Mouse (Mus musculus) CH12.LX (cell line): ENCODE measurements around the gene Tnfsf13. TPM values are rescaled to one million over a fixed set of nuclear protein-coding genes. Genes with fewer than 3 reads are reported as not detected.

Source experiments
- DNase-seq: peaks from one replicate; pipeline ENCODE4 v3.0.0-alpha.2; 2013; ENCODE audit errors: extremely low read depth
- H3K27ac ChIP-seq: 2 replicates; pipeline ENCODE4 v1.5.1; 2012; ENCODE audit warnings: low read depth, mild to moderate bottlenecking, control low read depth, moderate library complexity; ENCODE audit not compliant: insufficient read depth
- H3K27me3 ChIP-seq: replicated peaks from 2 replicates; pipeline ENCODE3; 2012; ENCODE audit warnings: inconsistent platforms
- H3K36me3 ChIP-seq, 2 experiments: replicated peaks in 1 of 2; 2 replicates each; pipeline versions ENCODE3 to v1.6.1; 2012; ENCODE audit warnings: inconsistent platforms in 1 of 2, low read length in 1 of 2, mild to moderate bottlenecking in 1 of 2, mixed read lengths in 1 of 2, moderate library complexity in 1 of 2; ENCODE audit not compliant: control insufficient read depth in 1 of 2, insufficient read depth in 1 of 2
- H3K4me1 ChIP-seq, 2 experiments: 2 replicates each; pipeline ENCODE4 v1.6.1; 2012; ENCODE audit warnings: inconsistent platforms in 1 of 2, moderate library complexity in 1 of 2; ENCODE audit not compliant: insufficient read depth in 2 of 2, control insufficient read depth in 1 of 2
- H3K4me2 ChIP-seq: 2 replicates; pipeline ENCODE4 v1.6.1; 2012; ENCODE audit warnings: low read depth, mild to moderate bottlenecking, control low read depth; ENCODE audit not compliant: poor library complexity, insufficient read depth, severe bottlenecking
- H3K4me3 ChIP-seq, 3 experiments: fragments of 150-350 bp in 1 of 3; sonication (generic) in 1 of 3; replicated peaks in 1 of 3; 2 replicates each; pipeline versions ENCODE3 to v1.5.1; 2011 to 2012; ENCODE audit warnings: low read depth in 2 of 3, low read length in 2 of 3, mild to moderate bottlenecking in 2 of 3, moderate library complexity in 2 of 3, control low read depth in 1 of 3, improper control_type of control experiment in 1 of 3, inconsistent platforms in 1 of 3, mixed read lengths in 1 of 3; ENCODE audit not compliant: poor library complexity in 1 of 3
- H3K79me2 ChIP-seq: replicated peaks from 2 replicates; pipeline ENCODE4 v1.6.1; 2012; ENCODE audit warnings: mild to moderate bottlenecking, moderate library complexity; ENCODE audit not compliant: control insufficient read depth, poor library complexity, insufficient read depth, severe bottlenecking; ENCODE audit errors: extremely low read depth
- H3K9ac ChIP-seq: 2 replicates; pipeline ENCODE4 v1.6.1; 2012; ENCODE audit warnings: low read depth, mild to moderate bottlenecking, control low read depth, moderate library complexity; ENCODE audit not compliant: insufficient read depth
- H3K9me3 ChIP-seq: replicated peaks from 2 replicates; pipeline ENCODE3; 2012; ENCODE audit warnings: low read length, inconsistent platforms, mixed read lengths
- CTCF ChIP-seq, 2 experiments: IDR thresholded peaks in 1 of 2; conservative IDR thresholded peaks in 1 of 2; 2 replicates each; pipeline ENCODE4 v1.5.1; 2011 to 2012; ENCODE audit warnings: low read depth in 2 of 2, low read length in 2 of 2, improper control_type of control experiment in 1 of 2, inconsistent platforms in 1 of 2, mild to moderate bottlenecking in 1 of 2, moderate library complexity in 1 of 2
- ELF1 ChIP-seq: IDR thresholded peaks from 2 replicates; pipeline ENCODE4 v1.6.1; 2014; ENCODE audit warnings: low read depth, mild to moderate bottlenecking, inconsistent platforms, low read length, improper control_type of control experiment
- ETS1 ChIP-seq: conservative IDR thresholded peaks from 2 replicates; pipeline ENCODE4 v1.6.1; 2012; ENCODE audit warnings: low read depth, mild to moderate bottlenecking, inconsistent platforms, low read length, improper control_type of control experiment, moderate library complexity
- GABPA ChIP-seq: IDR thresholded peaks from 2 replicates; pipeline ENCODE4 v1.6.1; 2012; ENCODE audit warnings: low read depth, low read length, improper control_type of control experiment, inconsistent platforms; ENCODE audit not compliant: insufficient replicate concordance
- KAT2A ChIP-seq: IDR thresholded peaks from 2 replicates; pipeline ENCODE4 v1.6.1; 2012; ENCODE audit warnings: low read length, improper control_type of control experiment, inconsistent platforms; ENCODE audit not compliant: insufficient replicate concordance
- MAX ChIP-seq: IDR thresholded peaks from 2 replicates; pipeline ENCODE4 v1.6.1; 2011; ENCODE audit warnings: low read length, improper control_type of control experiment
- MEF2A ChIP-seq: IDR thresholded peaks from 2 replicates; pipeline ENCODE4 v1.6.1; 2014; ENCODE audit warnings: low read depth, mild to moderate bottlenecking, inconsistent platforms, low read length, improper control_type of control experiment, borderline replicate concordance
- NELFE ChIP-seq: IDR thresholded peaks from 2 replicates; pipeline ENCODE4 v1.6.1; 2011; ENCODE audit warnings: low read depth, low read length, improper control_type of control experiment
- NRF1 ChIP-seq: IDR thresholded peaks from 2 replicates; pipeline ENCODE4 v1.6.1; 2014; ENCODE audit warnings: low read depth, mild to moderate bottlenecking, inconsistent platforms, low read length, improper control_type of control experiment, moderate library complexity
- POLR2AphosphoS2 ChIP-seq: IDR thresholded peaks from 2 replicates; pipeline ENCODE4 v1.6.1; 2011; ENCODE audit warnings: low read depth, low read length, improper control_type of control experiment
- TBP ChIP-seq: conservative IDR thresholded peaks from 2 replicates; pipeline ENCODE4 v1.6.1; 2011; ENCODE audit warnings: low read depth, low read length, improper control_type of control experiment
- UBTF ChIP-seq: IDR thresholded peaks from 2 replicates; pipeline ENCODE4 v1.6.1; 2012; ENCODE audit warnings: low read depth, mild to moderate bottlenecking, inconsistent platforms, low read length, improper control_type of control experiment, moderate library complexity
- USF2 ChIP-seq: conservative IDR thresholded peaks from 2 replicates; pipeline ENCODE4 v1.6.1; 2011; ENCODE audit warnings: low read depth, low read length, improper control_type of control experiment
- ZMIZ1 ChIP-seq: IDR thresholded peaks from 2 replicates; pipeline ENCODE4 v1.6.1; 2012; ENCODE audit warnings: low read depth, mild to moderate bottlenecking, inconsistent platforms, low read length, improper control_type of control experiment
- dilution Hi-C: fragments of 300-500 bp; cut with MboI; formaldehyde crosslinking; loops from 2 replicates; pipeline ENCODE4 v1.14.3; 2020; ENCODE audit warnings: low sequenced_read_pairs; ENCODE audit not compliant: extremely low pct_unique_long_range_greater_than_20kb, extremely low pct_ligation_motif_present
- in situ Hi-C: fragments of 300-500 bp; cut with MboI; formaldehyde crosslinking; loops from 3 replicates; pipeline ENCODE4 v1.14.3; 2019; ENCODE audit warnings: low sequenced_read_pairs, low pct_ligation_motif_present, low pct_unique_long_range_greater_than_20kb, mixed read lengths
- polyA plus RNA-seq: library from polyadenylated mRNA; unstranded; fragments of >175 nt; gene quantifications from 2 replicates; pipeline ENCODE4 v1.2.1, GENCODE M21; 2012; ENCODE audit warnings: low read depth; ENCODE audit not compliant: insufficient read length
- total RNA-seq, 2 experiments: library from RNA; depleted of rRNA; stranded (reverse); fragments of 300-350 nt in 1 of 2; fragments of >200 nt in 1 of 2; gene quantifications; 2 replicates each; pipeline ENCODE4 v1.2.3; 2012 to 2014

Gene Tnfsf13
- total and polyA plus RNA-seq, 3 experiments: 0.21 to 0.63 (median 0.35) TPM

- in situ Hi-C loops: no loop called here
- Histone ChIP-seq H3K9ac (no peak overlapping the region), H3K27me3 (no peaks in the 10 kb centered on the region)
Measured at GRCm38 (mm10) chr11:69711082-69711481, 25.5 kb upstream of the Tnfsf13 start.

DNA sequence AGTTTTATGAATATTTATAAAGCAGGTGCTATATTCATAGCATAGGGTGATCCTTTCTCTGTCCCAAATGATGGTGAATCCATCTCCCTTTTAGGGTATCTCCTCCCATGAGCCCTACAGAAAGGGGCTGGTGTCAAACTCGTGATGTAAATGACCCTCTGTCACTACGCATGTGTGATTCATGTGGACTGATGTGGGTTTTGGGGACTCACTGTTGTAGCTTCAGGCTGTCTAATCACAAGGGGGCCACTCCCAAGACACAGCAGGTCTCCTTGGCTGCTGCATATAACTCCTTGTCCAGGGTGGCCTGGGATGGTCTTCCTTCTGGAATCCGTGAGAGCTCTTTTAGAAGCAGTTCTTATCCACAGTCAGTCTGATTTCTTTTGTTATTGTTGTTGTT lies 24.9 kb upstream of the Tnfsf13 start:
- Histone ChIP-seq H3K79me2 (no peaks in the 10 kb centered on the region), H3K4me1 (peaks cover 0 to 12% of the 10 kb centered on the region in 2 experiments; a peak in 1 of 4 replicates), H3K9me3 (peaks cover 3% of the 10 kb centered on the region), H3K4me2 (no peak overlapping the region), H3K4me3 (no peak overlapping the region), H3K27me3 (no peaks in the 10 kb centered on the region), H3K27ac (no peak overlapping the region), H3K9ac (no peak overlapping the region), H3K36me3 (no peaks in the 10 kb centered on the region)
- DNase-seq: no peak
- no peak for TF ChIP-seq KAT2A
- TF ChIP-seq NRF1: no peak
- TF ChIP-seq CTCF (conservative IDR thresholded peaks at IDR 0.05 in 1 of 2, IDR thresholded peaks at IDR 0.05 in 1 of 2; ENCODE audit: low read depth in 2 of 2, low read length in 2 of 2): no peak
- no peak for TF ChIP-seq NELFE
- TF ChIP-seq ETS1: no peak
- in situ Hi-C loops (no loop called here), dilution Hi-C loops (no loop called here)

More at GRCm38 (mm10) chr11:69711082-69711481, 25.5 kb upstream of the Tnfsf13 start:
- no peak for DNase-seq
- H3K27ac ChIP-seq: no peak overlapping the region
- TF ChIP-seq MAX (no peak), NRF1 (no peak), ELF1 (no peak), UBTF (no peak), NELFE (no peak), GABPA (no peak), POLR2AphosphoS2 (no peak), USF2 (no peak), TBP (no peak), ZMIZ1 (no peak), KAT2A (no peak), MEF2A (no peak)
- peaks cover 3% of the 10 kb centered on the region for H3K9me3 ChIP-seq
- peaks cover 0 to 12% of the 10 kb centered on the region in 2 experiments; a peak in 1 of 4 replicates for H3K4me1 ChIP-seq
- H3K36me3 ChIP-seq: no peaks in the 10 kb centered on the region
- dilution Hi-C loops: no loop called here
- no peak overlapping the region for H3K4me2 ChIP-seq
- no peaks in the 10 kb centered on the region for H3K79me2 ChIP-seq
- no peak overlapping the region for H3K4me3 ChIP-seq
